Mouse (Mus musculus) natural killer cell, adult 2 months (primary cell): ENCODE measurements around the gene Fbxw18.
"Not testable (repeated sequence)": the region's sequence is repeated elsewhere in the genome, so short reads cannot be mapped to it uniquely, and the experiment has no call there.

Experiments used
- DNase-seq, 2 experiments: peaks; one replicate each; pipeline ENCODE4 v3.0.0; 2022; ENCODE audit warnings: low spot score in 2 of 2

Gene Fbxw18

GRCm38 (mm10) chr9:109702600-109702999 lies at the start of gene Fbxw18:
Gene Fbxw18, minus strand, starts transcription at chr9:109702700.
- not testable (repeated sequence) for DNase-seq

GRCm38 (mm10) chr9:109745989-109746388 lies 43.5 kb upstream of the Fbxw18 start, which contains the start of gene Fbxw26:
Gene Fbxw26, minus strand, starts transcription at chr9:109746089.
- not testable (repeated sequence) for DNase-seq

GRCm38 (mm10) chr9:109685299-109685698 lies 17.2 kb downstream of the Fbxw18 start:
- DNase-seq = no peak

DNA sequence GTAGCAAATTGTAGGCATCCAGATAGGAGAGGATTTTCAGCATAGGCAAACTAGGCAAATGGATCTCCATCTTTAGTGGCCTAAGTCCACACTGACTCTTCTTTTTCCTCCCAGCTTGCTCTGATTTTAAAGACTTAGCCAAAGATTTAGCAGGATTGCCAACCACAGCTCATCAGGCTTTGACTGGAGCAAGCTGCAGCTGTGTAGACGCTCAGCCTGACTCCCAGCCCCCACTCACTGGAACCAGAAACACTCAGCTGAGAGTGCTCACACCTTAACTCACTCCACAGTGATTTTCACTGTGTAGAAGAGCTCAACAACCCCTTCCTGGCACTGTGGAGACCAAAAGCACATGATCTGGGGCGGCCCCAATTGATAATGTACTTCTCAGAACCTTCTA lies 37.9 kb downstream of the Fbxw18 start, which contains the start of gene Fbxw25:
Gene Fbxw25 (minus strand): TSS at position 101 of the 400 bp plus-strand sequence.
- not testable (repeated sequence) for DNase-seq
